Mouse (Mus musculus) forebrain, embryonic 15.5 days (tissue): ENCODE data around the gene Hist1h4k. TPM values are rescaled to one million over a fixed set of nuclear protein-coding genes. Genes with fewer than 3 reads are reported as not detected.
A peak's percentile ranks its signal among the peaks of the same experiment; 100 is the strongest.

Experiments
- ATAC-seq: fragments of 200-750 bp; cut with Nextera tagmentation; replicated peaks from 2 replicates; pipeline ENCODE4 v1.8.0; 2017; ENCODE audit warnings: mild to moderate bottlenecking, moderate TSS enrichment, moderate library complexity
- H3K27ac ChIP-seq: fragments of 300-500 bp; sonication (generic); replicated peaks from 2 replicates; pipeline ENCODE4 v1.5.1; 2015; ENCODE audit warnings: mild to moderate bottlenecking, inconsistent platforms
- H3K27me3 ChIP-seq: fragments of 300-500 bp; sonication (generic); 2 replicates; pipeline ENCODE4 v1.6.1; 2015; ENCODE audit warnings: inconsistent platforms
- H3K36me3 ChIP-seq: fragments of 300-500 bp; sonication (generic); 2 replicates; pipeline ENCODE4 v1.6.1; 2015; ENCODE audit warnings: mild to moderate bottlenecking, inconsistent platforms
- H3K4me1 ChIP-seq: fragments of 300-500 bp; sonication (generic); 2 replicates; pipeline ENCODE4 v1.6.1; 2015; ENCODE audit warnings: inconsistent platforms
- H3K4me2 ChIP-seq: fragments of 300-500 bp; sonication (generic); replicated peaks from 2 replicates; pipeline ENCODE4 v1.6.1; 2015; ENCODE audit warnings: mild to moderate bottlenecking, inconsistent platforms
- H3K4me3 ChIP-seq: fragments of 300-500 bp; sonication (generic); 2 replicates; pipeline ENCODE4 v1.5.1; 2015; ENCODE audit warnings: mild to moderate bottlenecking, inconsistent platforms
- H3K9ac ChIP-seq: fragments of 300-500 bp; sonication (generic); replicated peaks from 2 replicates; pipeline ENCODE4 v1.6.1; 2015; ENCODE audit warnings: mild to moderate bottlenecking, inconsistent platforms
- H3K9me3 ChIP-seq: fragments of 300-500 bp; sonication (generic); 2 replicates; pipeline ENCODE4 v1.6.1; 2016; ENCODE audit warnings: inconsistent platforms
- WGBS: fragments of 180-500 bp; shearing (Covaris S2); methylation state at CpG from one replicate; pipeline ENCODE4 v1.1.7; 2015; ENCODE audit warnings: mixed read lengths; 5-methylcytosine and 5-hydroxymethylcytosine counted together
- microRNA-seq: library from miRNA; unstranded; fragments of <30 nt; microRNA quantifications from one replicate; pipeline ENCODE4, GENCODE M21; 2016
- polyA plus RNA-seq: library from polyadenylated mRNA; unstranded; fragments of >200 nt; fragmentation: Nextera tagmentation; extraction: Ambion mirVana; gene quantifications from 2 replicates; pipeline ENCODE4 v1.2.1, GENCODE M21; 2015

Hist1h4k gene
- polyA plus RNA-seq, 1 experiment from 2014 or later, result 3.3 TPM

GRCm38 (mm10) chr13:21714725-21715124, 35.6 kb downstream of the Hist1h4k start:
- peak overlapping the region; percentile 50 for H3K9ac ChIP-seq
- ATAC-seq, result no peak
- under 1% methylated on average over 7 of the region's 7 CpGs for WGBS

GRCm38 (mm10) chr13:21711698-21712097, 38.6 kb downstream of the Hist1h4k start:
- 25% methylated on average over 4 of the region's 4 CpGs for WGBS
- Histone ChIP-seq H3K27ac (no peak overlapping the region), H3K9ac (no peak overlapping the region; the same call in 1 of the 2 replicates), H3K36me3 (no peaks in the 10 kb centered on the region), H3K4me2 (peak overlapping the region; percentile 60), H3K27me3 (no peaks in the 10 kb centered on the region), H3K9me3 (no peaks in the 10 kb centered on the region), H3K4me1 (peaks cover 15% of the 10 kb centered on the region), H3K4me3 (peak overlapping the region; percentile 77)
- no peak for ATAC-seq

More at GRCm38 (mm10) chr13:21714725-21715124, 35.6 kb downstream of the Hist1h4k start:
- no peaks in the 10 kb centered on the region for H3K9me3 ChIP-seq
- peak overlapping the region; percentile 91 for H3K4me2 ChIP-seq
- no peaks in the 10 kb centered on the region for H3K27me3 ChIP-seq
- H3K4me1 ChIP-seq, result peaks cover 33% of the 10 kb centered on the region
- H3K27ac ChIP-seq, result peak overlapping the region; percentile 98
- H3K36me3 ChIP-seq, result no peaks in the 10 kb centered on the region
- H3K4me3 ChIP-seq, result peak overlapping the region; percentile 48

- no peaks in the 10 kb centered on the region for H3K9me3 ChIP-seq
- peak overlapping the region; percentile 49 for H3K9ac ChIP-seq
- H3K4me1 ChIP-seq, result peaks cover 14% of the 10 kb centered on the region
- peak overlapping the region; percentile 60 for H3K4me2 ChIP-seq
- 0 out of 2 replicates have a peak overlapping the region, but pooled peaks have one; percentile 11 for H3K27ac ChIP-seq
- WGBS, result 2% methylated on average over 22 of the region's 22 CpGs
- ATAC-seq, result peak; percentile 85
- H3K27me3 ChIP-seq, result no peaks in the 10 kb centered on the region
- H3K36me3 ChIP-seq, result no peaks in the 10 kb centered on the region
- H3K4me3 ChIP-seq, result peak overlapping the region; percentile 77
These were observed 39.3 kb downstream of the Hist1h4k start for GRCm38 (mm10) chr13:21710821-21711525.

- Histone ChIP-seq H3K27me3 (no peaks in the 10 kb centered on the region), H3K4me2 (peak overlapping the region; percentile 60), H3K4me1 (peaks cover 9% of the 10 kb centered on the region), H3K9ac (peak overlapping the region; percentile 57), H3K27ac (peak overlapping the region; percentile 89), H3K9me3 (no peaks in the 10 kb centered on the region), H3K4me3 (peak overlapping the region; percentile 77), H3K36me3 (no peaks in the 10 kb centered on the region)
- ATAC-seq, result peak; percentile 84
- 1% methylated on average over 32 of the region's 32 CpGs for WGBS
These were observed 40.1 kb downstream of the Hist1h4k start for GRCm38 (mm10) chr13:21710031-21710711.

GRCm38 (mm10) chr13:21706669-21707068, 43.6 kb downstream of the Hist1h4k start:
- ATAC-seq, result no peak

More at GRCm38 (mm10) chr13:21706669-21707068, 43.6 kb downstream of the Hist1h4k start:
- Histone ChIP-seq H3K36me3 (no peaks in the 10 kb centered on the region), H3K27ac (no peak overlapping the region), H3K27me3 (no peaks in the 10 kb centered on the region), H3K9me3 (no peaks in the 10 kb centered on the region), H3K4me3 (no peak overlapping the region), H3K4me1 (peaks cover 5% of the 10 kb centered on the region), H3K9ac (no peak overlapping the region), H3K4me2 (no peak overlapping the region)
- 71% methylated on average over 4 of the region's 4 CpGs for WGBS

Small RNA genes lying within 50 kb of the gene (microRNA-seq; reads per million reads assigned to microRNA genes)
- not detected for gene Gm44346
- not detected for gene Gm44357
- gene Gm44367, result not detected
- gene Gm44454, result not detected

Other genes with a start within 250 kb of the Hist1h4k start
- 4.5 and 8.2 TPM in 2 replicates for gene Gm11273, start 249.1 kb downstream of the Hist1h4k start, polyA plus RNA-seq
- 4.9 and 5.4 TPM in 2 replicates for gene Zkscan8, start 219.4 kb downstream of the Hist1h4k start, polyA plus RNA-seq
- gene Olfr1366, start 207.7 kb downstream of the Hist1h4k start, polyA plus RNA-seq, result 0.14 and 0.28 TPM in 2 replicates
- 0.06 TPM in 1 of 2 replicates, not detected in the other for gene Olfr1535, start 190.6 kb downstream of the Hist1h4k start, polyA plus RNA-seq
- gene Olfr1364, start 168.7 kb downstream of the Hist1h4k start, polyA plus RNA-seq, result not detected in 2 replicates
- gene Olfr1362, start 136.5 kb downstream of the Hist1h4k start, polyA plus RNA-seq, result not detected in 2 replicates
- gene Olfr11, start 108.0 kb downstream of the Hist1h4k start, polyA plus RNA-seq, result 0.08 TPM in 1 of 2 replicates, not detected in the other
- gene Olfr1361, start 87.1 kb downstream of the Hist1h4k start, polyA plus RNA-seq, result not detected in 2 replicates
- not detected in 2 replicates for gene Olfr1360, start 73.1 kb downstream of the Hist1h4k start, polyA plus RNA-seq
- gene Olfr1359, start 52.4 kb downstream of the Hist1h4k start, polyA plus RNA-seq, result not detected in 2 replicates
- 2.2 TPM in 1 of 2 replicates, not detected in the other for gene Hist1h2bl, start 34.4 kb downstream of the Hist1h4k start, polyA plus RNA-seq
- 10.1 and 26.0 TPM in 2 replicates for gene Hist1h2ai, start 34.1 kb downstream of the Hist1h4k start, polyA plus RNA-seq
- gene Hist1h3h, start 32.8 kb downstream of the Hist1h4k start, polyA plus RNA-seq, result 10.8 and 11.6 TPM in 2 replicates
- 2.1 and 2.6 TPM in 2 replicates for gene Hist1h2bm, start 28.5 kb downstream of the Hist1h4k start, polyA plus RNA-seq
- gene Hist1h4j, start 15.4 kb downstream of the Hist1h4k start, polyA plus RNA-seq, result 0.83 and 1.5 TPM in 2 replicates
- gene Hist1h2ak, start 3.3 kb upstream of the Hist1h4k start, polyA plus RNA-seq, result 21.2 and 26.2 TPM in 2 replicates
- 1.2 and 2.6 TPM in 2 replicates for gene Hist1h2bn, start 3.6 kb upstream of the Hist1h4k start, polyA plus RNA-seq
- gene Hist1h1b, start 30.1 kb upstream of the Hist1h4k start, polyA plus RNA-seq, result 9.6 and 13.7 TPM in 2 replicates
- 79.3 and 101 TPM in 2 replicates for gene Hist1h3i, start 32.9 kb upstream of the Hist1h4k start, polyA plus RNA-seq
- gene Hist1h2an, start 36.7 kb upstream of the Hist1h4k start, polyA plus RNA-seq, result 2.6 and 3.0 TPM in 2 replicates
- gene Hist1h2bp, start 37.0 kb upstream of the Hist1h4k start, polyA plus RNA-seq, result 0.67 and 1.9 TPM in 2 replicates
- gene Hist1h2bq, start 59.7 kb upstream of the Hist1h4k start, polyA plus RNA-seq, result 12.2 and 15.4 TPM in 2 replicates
- gene Hist1h2ao, start 60.0 kb upstream of the Hist1h4k start, polyA plus RNA-seq, result 1.8 TPM in 1 of 2 replicates, not detected in the other
- not detected in 2 replicates for gene Hist1h4m, start 61.2 kb upstream of the Hist1h4k start, polyA plus RNA-seq
- gene Hist1h4n, start 81.7 kb upstream of the Hist1h4k start, polyA plus RNA-seq, result 6.1 and 9.4 TPM in 2 replicates
- 1,855 and 2,360 TPM in 2 replicates for gene Hist1h2ap, start 83.0 kb upstream of the Hist1h4k start, polyA plus RNA-seq
- gene Hist1h2br, start 83.2 kb upstream of the Hist1h4k start, polyA plus RNA-seq, result 11.5 and 15.4 TPM in 2 replicates
- 23.6 and 24.7 TPM in 2 replicates for gene Zfp184, start 194.6 kb upstream of the Hist1h4k start, polyA plus RNA-seq
- not detected in 2 replicates for gene Pom121l2, start 230.7 kb upstream of the Hist1h4k start, polyA plus RNA-seq